ENCODE assay signal across 15 mouse cellular contexts in the genomic region with DNA sequence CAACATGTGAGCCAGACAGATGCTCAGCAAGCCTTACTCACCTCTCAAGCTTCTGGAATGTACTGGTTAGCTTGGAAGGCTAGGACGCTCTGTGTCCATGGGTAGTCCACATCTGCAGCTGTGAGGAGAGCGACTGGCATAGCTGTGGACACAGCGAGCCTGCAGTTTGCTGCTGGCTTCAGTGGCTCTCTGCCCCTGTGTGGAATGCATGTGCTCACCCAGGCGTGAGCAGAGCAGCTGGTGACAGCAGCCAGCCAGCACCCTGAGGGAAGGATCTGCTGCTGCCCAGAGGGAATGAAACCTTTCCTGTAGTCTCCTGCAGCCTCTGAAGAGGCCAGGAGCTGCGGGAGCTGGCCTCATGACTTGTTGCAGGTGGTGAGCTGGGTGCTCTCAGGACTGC. TPM values are rescaled to one million over a fixed set of nuclear protein-coding genes. Genes with fewer than 3 reads are reported as not detected.
A peak's percentile ranks its signal among the peaks of the same experiment; 100 is the strongest.
DNase-seq lines count a peak whose midpoint lies in the region; ATAC-seq and TF ChIP-seq lines count a peak whose summit lies in the region.
"Had no signal": no experiment of that assay in that cellular context is flagged by ENCODE, and none has a peak within 500 bp of the region (broad histone marks: within the 10 kb centered on the region; RNA-seq: fewer than 3 reads in every experiment).

No protein-coding gene starts in this region.

- no peak overlapping the region for H3K4me3 ChIP-seq in hindbrain, embryonic 13.5 days
- no peak overlapping the region for H3K4me3 ChIP-seq in hindbrain, embryonic 14.5 days (replicated peaks; ENCODE audit: low read length)
- H3K4me3 ChIP-seq in left cerebral cortex, adult 2 months, result no peak overlapping the region
- H3K4me3 ChIP-seq in heart, embryonic 11.5 days (ENCODE audit: low read depth, low read length), result no peak overlapping the region
- H3K4me3 ChIP-seq: erythroblast, embryonic 14.5 days; liver, embryonic 13.5 days; neural tube, embryonic 12.5 days had no signal

- TF ChIP-seq CTCF in left cerebral cortex, adult 2 months (IDR thresholded peaks at IDR 0.05), result no peak

- DNase-seq in hindbrain, embryonic 14.5 days (ENCODE audit: low spot score), result no peak
- DNase-seq in left cerebral cortex, adult 2 months (ENCODE audit: extremely low spot score in 1 of 2, low spot score in 2 of 2), result no peak
- DNase-seq in left cerebral cortex, postnatal 36 days (ENCODE audit: low spot score in 2 of 2), result no peak
- DNase-seq in retina, postnatal 1 day, result peak; percentile 64
- DNase-seq in ovary, adult 18-20 months (ENCODE audit: low spot score), result no peak
- DNase-seq in natural killer cell, adult 2 months (ENCODE audit: low spot score in 2 of 2), result no peak
- DNase-seq: adrenal gland, postnatal 14 days; liver, embryonic 13.5 days; lung, postnatal 10 days had no signal

- H3K9ac ChIP-seq in hindbrain, embryonic 13.5 days, result no peak overlapping the region
- H3K9ac ChIP-seq in hindbrain, embryonic 14.5 days, result no peak overlapping the region
- no peak overlapping the region for H3K9ac ChIP-seq in heart, embryonic 11.5 days (ENCODE audit: low read depth, low read length)
- H3K9ac ChIP-seq: liver, embryonic 13.5 days; neural tube, embryonic 12.5 days had no signal

- H3K4me2 ChIP-seq in hindbrain, embryonic 13.5 days, result no peak overlapping the region
- no peak overlapping the region for H3K4me2 ChIP-seq in hindbrain, embryonic 14.5 days (replicated peaks)
- no peak overlapping the region for H3K4me2 ChIP-seq in heart, embryonic 11.5 days
- H3K4me2 ChIP-seq: liver, embryonic 13.5 days; neural tube, embryonic 12.5 days had no signal

- H3K27me3 ChIP-seq in hindbrain, embryonic 13.5 days, result no peaks in the 10 kb centered on the region
- no peaks in the 10 kb centered on the region for H3K27me3 ChIP-seq in hindbrain, embryonic 14.5 days (ENCODE audit: control insufficient read depth, insufficient read depth, low read length)
- no peaks in the 10 kb centered on the region for H3K27me3 ChIP-seq in heart, embryonic 11.5 days (ENCODE audit: control insufficient read depth, insufficient read depth, low read length)
- H3K27me3 ChIP-seq: CH12.LX; liver, embryonic 13.5 days; neural tube, embryonic 12.5 days had no signal

- ATAC-seq in hindbrain, embryonic 13.5 days (ENCODE audit: low FRiP score), result peak; percentile 15; the same call in 1 of the 2 replicates
- no peak for ATAC-seq in hindbrain, embryonic 14.5 days (ENCODE audit: low FRiP score)
- ATAC-seq in heart, embryonic 11.5 days (replicated peaks; ENCODE audit: insufficient number of reproducible peaks, low FRiP score, low TSS enrichment), result peak; percentile 28; the same call in 1 of the 2 replicates

- intact Hi-C loops in left cerebral cortex, adult 2 months (cut with DNase I), result no loop called here
- intact Hi-C loops in left cerebral cortex, postnatal 36 days (cut with DNase I), result no loop called here

- H3K36me3 ChIP-seq in hindbrain, embryonic 13.5 days, result peaks cover 97% of the 10 kb centered on the region
- H3K36me3 ChIP-seq in hindbrain, embryonic 14.5 days (replicated peaks; ENCODE audit: control insufficient read depth, insufficient read depth), result peaks cover 100% of the 10 kb centered on the region
- H3K36me3 ChIP-seq in heart, embryonic 11.5 days (ENCODE audit: control insufficient read depth, insufficient read depth, low read length), result peaks cover 33% of the 10 kb centered on the region

- peaks cover 7% of the 10 kb centered on the region; the same call in 1 of the 2 replicates for H3K4me1 ChIP-seq in hindbrain, embryonic 13.5 days (replicated peaks)
- no peaks in the 10 kb centered on the region for H3K4me1 ChIP-seq in hindbrain, embryonic 14.5 days (replicated peaks; ENCODE audit: control insufficient read depth, insufficient read depth, low read length)
- H3K4me1 ChIP-seq in heart, embryonic 11.5 days (ENCODE audit: control insufficient read depth, insufficient read depth, low read length), result peaks cover 29% of the 10 kb centered on the region
- H3K4me1 ChIP-seq: liver, embryonic 13.5 days; neural tube, embryonic 12.5 days had no signal

- 74% methylated on average over 5 of the region's 5 CpGs for WGBS in hindbrain, embryonic 13.5 days
- 65% methylated on average over 5 of the region's 5 CpGs for WGBS in hindbrain, embryonic 14.5 days
- WGBS in heart, embryonic 11.5 days (ENCODE audit: insufficient replicate concordance), result 52% methylated on average over 5 of the region's 5 CpGs

- no peaks in the 10 kb centered on the region for H3K9me3 ChIP-seq in hindbrain, embryonic 13.5 days
- no peaks in the 10 kb centered on the region for H3K9me3 ChIP-seq in hindbrain, embryonic 14.5 days (ENCODE audit: control insufficient read depth, low read length)
- no peaks in the 10 kb centered on the region for H3K9me3 ChIP-seq in heart, embryonic 11.5 days (replicated peaks; ENCODE audit: control insufficient read depth, low read length)
- H3K9me3 ChIP-seq: liver, embryonic 13.5 days; neural tube, embryonic 12.5 days had no signal

- H3K27ac ChIP-seq in hindbrain, embryonic 13.5 days, result 0 out of 2 replicates have a peak overlapping the region, but pooled peaks have one; percentile 48
- no peak overlapping the region for H3K27ac ChIP-seq in hindbrain, embryonic 14.5 days
- H3K27ac ChIP-seq in left cerebral cortex, adult 2 months, result peak overlapping the region; percentile 49; the same call in 1 of the 2 replicates
- peak overlapping the region; percentile 84 for H3K27ac ChIP-seq in heart, embryonic 11.5 days (ENCODE audit: low read depth, low read length)
- H3K27ac ChIP-seq: liver, embryonic 13.5 days; neural tube, embryonic 12.5 days had no signal

RNA-seq across cellular contexts. Expression of a gene that starts 19.7 kb away (rescaled TPM):
- polyA plus RNA-seq in hindbrain, embryonic 13.5 days (2015; fragmentation: Nextera tagmentation; extraction: Ambion mirVana), result 0.39 and 0.44 TPM in 2 replicates
- 0.42 and 0.64 TPM in 2 replicates for polyA plus RNA-seq in hindbrain, embryonic 14.5 days (2014; fragmentation: Nextera tagmentation; extraction: Ambion mirVana)
- total RNA-seq in left cerebral cortex, adult 2 months (2021), result under 1 TPM; 0.87 to 0.93 TPM
- not detected for total RNA-seq in left cerebral cortex, postnatal 36 days (2021)
- 0.63 TPM in 1 of 2 replicates, not detected in the other for polyA plus RNA-seq in heart, embryonic 11.5 days (2014; fragmentation: Nextera tagmentation; extraction: Ambion mirVana)
- total RNA-seq: adrenal gland, postnatal 14 days; CH12.LX; left cerebral cortex, postnatal 10 days had no signal
- polyA plus RNA-seq: erythroblast, embryonic 14.5 days; liver, embryonic 13.5 days had no signal
